Mouse (Mus musculus): ENCODE measurements around the gene Rbfox1.

GRCm38 (mm10) chr16:6844659-6845058 is 959.5 kb downstream of the Rbfox1 start:
- TF ChIP-seq GATA1 (IDR thresholded peaks at IDR 0.05; ENCODE audit: borderline replicate concordance, low read length) (no peak), FLI1 (IDR thresholded peaks at IDR 0.05; ENCODE audit: low read length) (no peak)

Measured in megakaryocyte, embryonic 14.5 days (primary cell).